In the genomic region with DNA sequence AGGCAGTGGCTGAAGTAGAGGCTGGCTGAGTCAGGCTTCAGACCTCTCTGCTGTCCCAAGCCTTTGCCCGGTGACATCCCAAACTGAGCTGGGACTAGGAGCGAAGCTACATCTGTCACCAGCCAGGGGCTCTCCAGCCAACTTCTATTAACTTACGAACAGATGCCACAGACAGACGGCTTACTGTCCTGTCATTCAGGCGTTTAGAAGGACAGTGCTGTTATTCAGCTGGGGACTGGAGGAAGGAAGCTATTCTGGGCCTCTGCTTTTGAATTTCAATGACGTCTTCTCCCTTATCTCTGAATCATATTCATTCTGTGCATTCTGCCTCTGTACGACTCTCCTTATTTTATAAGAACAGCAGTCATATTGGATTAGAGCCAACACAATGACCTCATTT, we compare ENCODE assay signal across 16 mouse cellular contexts. TPM values are rescaled to one million over a fixed set of nuclear protein-coding genes. Genes with fewer than 3 reads are reported as not detected.
A peak's percentile ranks its signal among the peaks of the same experiment; 100 is the strongest.
DNase-seq lines count a peak whose midpoint lies in the region; ATAC-seq and TF ChIP-seq lines count a peak whose summit lies in the region.
"Had no signal": no experiment of that assay in that cellular context is flagged by ENCODE, and none has a peak within 500 bp of the region (broad histone marks: within the 10 kb centered on the region; RNA-seq: fewer than 3 reads in every experiment).

No protein-coding gene starts in this region.

- peaks cover 6% of the 10 kb centered on the region for H3K4me1 ChIP-seq in intestine, embryonic 16.5 days (ENCODE audit: control insufficient read depth, insufficient read depth, low read length)
- peaks cover 11% of the 10 kb centered on the region; the same call in 1 of the 2 replicates for H3K4me1 ChIP-seq in intestine, postnatal 0 days (replicated peaks; ENCODE audit: control insufficient read depth, insufficient read depth, low read length)
- 0 out of 2 replicates have a peak, but pooled peaks cover 5% of the 10 kb centered on the region for H3K4me1 ChIP-seq in midbrain, postnatal 0 days (ENCODE audit: insufficient read depth, low read length)
- peaks cover 21% of the 10 kb centered on the region for H3K4me1 ChIP-seq in midbrain, embryonic 10.5 days

- DNase-seq in gastrocnemius, postnatal 10 days = peak; percentile 21
- DNase-seq in gastrocnemius, postnatal 14 days = no peak
- peak; percentile 21 for DNase-seq in midbrain, postnatal 0 days (ENCODE audit: low spot score)
- DNase-seq in midbrain, embryonic 10.5 days (ENCODE audit: low spot score) = no peak
- DNase-seq in telencephalon, adult 2 months (ENCODE audit: low read depth, low spot score) = peak; percentile 33
- DNase-seq: cerebellum, adult 18-20 months; gastrocnemius, adult 2 months; kidney, adult 2 months; kidney, postnatal 36 days; lung, postnatal 10 days; thymus, postnatal 25 days had no signal

- peaks cover 3% of the 10 kb centered on the region; the same call in 1 of the 2 replicates for H3K27me3 ChIP-seq in intestine, embryonic 16.5 days (replicated peaks; ENCODE audit: control insufficient read depth, insufficient read depth, low read length)
- H3K27me3 ChIP-seq in intestine, postnatal 0 days (replicated peaks; ENCODE audit: control insufficient read depth, insufficient read depth, low read length) = no peaks in the 10 kb centered on the region
- peaks cover 24% of the 10 kb centered on the region for H3K27me3 ChIP-seq in midbrain, postnatal 0 days (ENCODE audit: insufficient read depth, low read length)
- peaks cover 75% of the 10 kb centered on the region for H3K27me3 ChIP-seq in midbrain, embryonic 10.5 days (ENCODE audit: low read depth, poor library complexity, severe bottlenecking)
- H3K27me3 ChIP-seq: Patski had no signal

- no peak for TF ChIP-seq CTCF in intestine, postnatal 0 days (IDR thresholded peaks at IDR 0.05; ENCODE audit: low read depth)
- TF ChIP-seq CTCF in midbrain, postnatal 0 days (IDR thresholded peaks at IDR 0.05) = no peak

- intact Hi-C loops in gastrocnemius, postnatal 14 days (cut with DNase I; ENCODE audit: low total_unique reads) = no loop called here

- WGBS in intestine, embryonic 16.5 days = 43% methylated on average over 7 of the region's 7 CpGs
- 41% methylated on average over 7 of the region's 7 CpGs for WGBS in intestine, postnatal 0 days
- 38% methylated on average over 7 of the region's 7 CpGs for WGBS in midbrain, postnatal 0 days
- WGBS in midbrain, embryonic 10.5 days = 64% methylated on average over 7 of the region's 7 CpGs

- no peak overlapping the region for H3K4me3 ChIP-seq in intestine, embryonic 16.5 days (ENCODE audit: low read length)
- no peak overlapping the region for H3K4me3 ChIP-seq in intestine, postnatal 0 days (ENCODE audit: low read depth, low read length)
- no peak overlapping the region for H3K4me3 ChIP-seq in midbrain, postnatal 0 days (ENCODE audit: low read depth, low read length)
- H3K4me3 ChIP-seq in midbrain, embryonic 10.5 days = no peak overlapping the region
- H3K4me3 ChIP-seq: gastrocnemius, adult 2 months had no signal

- H3K9ac ChIP-seq in intestine, embryonic 16.5 days (ENCODE audit: low read depth, low read length) = peak overlapping the region; percentile 0; the same call in 1 of the 2 replicates
- H3K9ac ChIP-seq in intestine, postnatal 0 days (ENCODE audit: low read depth, low read length) = no peak overlapping the region
- H3K9ac ChIP-seq in midbrain, postnatal 0 days (replicated peaks; ENCODE audit: low read length, poor library complexity, severe bottlenecking) = no peak overlapping the region

- no peaks in the 10 kb centered on the region for H3K9me3 ChIP-seq in intestine, embryonic 16.5 days (ENCODE audit: control insufficient read depth, low read length)
- no peaks in the 10 kb centered on the region for H3K9me3 ChIP-seq in intestine, postnatal 0 days (ENCODE audit: control insufficient read depth)
- no peaks in the 10 kb centered on the region for H3K9me3 ChIP-seq in midbrain, postnatal 0 days (ENCODE audit: low read length)
- H3K9me3 ChIP-seq in midbrain, embryonic 10.5 days (replicated peaks) = no peaks in the 10 kb centered on the region

- H3K4me2 ChIP-seq in intestine, embryonic 16.5 days (ENCODE audit: low read depth, low read length) = no peak overlapping the region
- H3K4me2 ChIP-seq in intestine, postnatal 0 days (replicated peaks; ENCODE audit: low read depth) = no peak overlapping the region
- no peak overlapping the region for H3K4me2 ChIP-seq in midbrain, postnatal 0 days (ENCODE audit: low read depth, low read length, poor library complexity, severe bottlenecking)
- H3K4me2 ChIP-seq: liver, embryonic 11.5 days had no signal

- H3K27ac ChIP-seq in intestine, embryonic 16.5 days (ENCODE audit: low read length) = no peak overlapping the region
- H3K27ac ChIP-seq in intestine, postnatal 0 days (ENCODE audit: low read depth, low read length) = no peak overlapping the region
- H3K27ac ChIP-seq in midbrain, postnatal 0 days (ENCODE audit: low read depth, low read length) = no peak overlapping the region
- no peak overlapping the region for H3K27ac ChIP-seq in midbrain, embryonic 10.5 days (replicated peaks)
- H3K27ac ChIP-seq: gastrocnemius, adult 2 months had no signal

- no peak for ATAC-seq in intestine, embryonic 16.5 days
- no peak for ATAC-seq in intestine, postnatal 0 days
- ATAC-seq in midbrain, postnatal 0 days (ENCODE audit: low FRiP score) = no peak
- no peak for ATAC-seq in granulocyte monocyte progenitor cell, adult 5-6 weeks (replicated peaks; ENCODE audit: poor library complexity, severe bottlenecking)
- ATAC-seq: Patski had no signal

- H3K36me3 ChIP-seq in intestine, embryonic 16.5 days (ENCODE audit: control insufficient read depth, insufficient read depth, low read length) = no peaks in the 10 kb centered on the region
- H3K36me3 ChIP-seq in intestine, postnatal 0 days (ENCODE audit: control insufficient read depth, insufficient read depth) = no peaks in the 10 kb centered on the region
- H3K36me3 ChIP-seq in midbrain, postnatal 0 days (ENCODE audit: insufficient read depth, low read length) = no peaks in the 10 kb centered on the region
- no peaks in the 10 kb centered on the region for H3K36me3 ChIP-seq in midbrain, embryonic 10.5 days

RNA-seq across cellular contexts. Expression of a gene that starts 1.8 kb away (rescaled TPM):
- 1 to 10 TPM; 2.7 to 2.8 TPM for total RNA-seq in gastrocnemius, postnatal 10 days (2021)
- 1 to 10 TPM; 1.6 to 2.0 TPM for total RNA-seq in gastrocnemius, postnatal 14 days (2021)
- polyA plus RNA-seq in intestine, embryonic 16.5 days (2015; fragmentation: Nextera tagmentation; extraction: Ambion mirVana) = 95.0 and 106 TPM in 2 replicates
- 47.8 and 48.3 TPM in 2 replicates for polyA plus RNA-seq in intestine, postnatal 0 days (2015; fragmentation: Nextera tagmentation; extraction: Ambion mirVana)
- 0.71 and 1.2 TPM in 2 replicates for total RNA-seq in midbrain, postnatal 0 days (2014; rRNA removed)
- 0.77 and 0.94 TPM in 2 replicates for polyA plus RNA-seq in midbrain, postnatal 0 days (2015; fragmentation: Nextera tagmentation; extraction: Ambion mirVana)
- polyA plus RNA-seq in midbrain, embryonic 10.5 days (2016; fragmentation: Nextera tagmentation; extraction: Ambion mirVana) = 2.3 and 2.6 TPM in 2 replicates
- not detected in 2 replicates for total RNA-seq in granulocyte monocyte progenitor cell, adult 5-6 weeks (2014; fragmentation: Nextera tagmentation)
- total RNA-seq in granulocyte monocyte progenitor cell, adult 5-6 weeks (2017) = 0.22 TPM in 1 of 2 replicates, not detected in the other

RNA-seq across cellular contexts. Expression of a gene that starts 16.7 kb away (rescaled TPM):
- total RNA-seq in gastrocnemius, postnatal 10 days (2021) = 1 to 10 TPM; 3.8 to 5.3 TPM
- 1 to 10 TPM; 2.3 to 3.2 TPM for total RNA-seq in gastrocnemius, postnatal 14 days (2021)
- polyA plus RNA-seq in intestine, embryonic 16.5 days (2015; fragmentation: Nextera tagmentation; extraction: Ambion mirVana) = 13.0 and 13.7 TPM in 2 replicates
- polyA plus RNA-seq in intestine, postnatal 0 days (2015; fragmentation: Nextera tagmentation; extraction: Ambion mirVana) = 7.2 and 8.0 TPM in 2 replicates
- total RNA-seq in midbrain, postnatal 0 days (2014; rRNA removed) = 10.5 and 19.5 TPM in 2 replicates
- 10.0 and 10.1 TPM in 2 replicates for polyA plus RNA-seq in midbrain, postnatal 0 days (2015; fragmentation: Nextera tagmentation; extraction: Ambion mirVana)
- 16.7 and 16.9 TPM in 2 replicates for polyA plus RNA-seq in midbrain, embryonic 10.5 days (2016; fragmentation: Nextera tagmentation; extraction: Ambion mirVana)
- total RNA-seq in granulocyte monocyte progenitor cell, adult 5-6 weeks (2014; fragmentation: Nextera tagmentation) = 6.2 and 6.7 TPM in 2 replicates
- 7.0 and 13.9 TPM in 2 replicates for total RNA-seq in granulocyte monocyte progenitor cell, adult 5-6 weeks (2017)

RNA-seq across cellular contexts. Expression of a gene that starts 21.1 kb away (rescaled TPM):
- total RNA-seq in gastrocnemius, postnatal 10 days (2021) = 10 to 100 TPM in 1 of 2 experiments, 1 to 10 TPM in 1; 9.2 to 12.9 TPM
- 1 to 10 TPM; 7.2 to 9.5 TPM for total RNA-seq in gastrocnemius, postnatal 14 days (2021)
- 5.0 and 9.2 TPM in 2 replicates for polyA plus RNA-seq in intestine, embryonic 16.5 days (2015; fragmentation: Nextera tagmentation; extraction: Ambion mirVana)
- polyA plus RNA-seq in intestine, postnatal 0 days (2015; fragmentation: Nextera tagmentation; extraction: Ambion mirVana) = 1.7 and 1.8 TPM in 2 replicates
- total RNA-seq in midbrain, postnatal 0 days (2014; rRNA removed) = 14.4 and 15.5 TPM in 2 replicates
- polyA plus RNA-seq in midbrain, postnatal 0 days (2015; fragmentation: Nextera tagmentation; extraction: Ambion mirVana) = 3.4 and 3.9 TPM in 2 replicates
- 8.4 and 8.8 TPM in 2 replicates for polyA plus RNA-seq in midbrain, embryonic 10.5 days (2016; fragmentation: Nextera tagmentation; extraction: Ambion mirVana)
- total RNA-seq in granulocyte monocyte progenitor cell, adult 5-6 weeks (2014; fragmentation: Nextera tagmentation) = 26.3 and 40.3 TPM in 2 replicates
- total RNA-seq in granulocyte monocyte progenitor cell, adult 5-6 weeks (2017) = 21.9 and 26.1 TPM in 2 replicates

RNA-seq across cellular contexts. Expression of a gene that starts 50.4 kb away (rescaled TPM):
- total RNA-seq in gastrocnemius, postnatal 10 days (2021) = 10 to 100 TPM; 20.9 to 24.1 TPM
- total RNA-seq in gastrocnemius, postnatal 14 days (2021) = 1 to 10 TPM; 6.0 to 8.4 TPM
- polyA plus RNA-seq in intestine, embryonic 16.5 days (2015; fragmentation: Nextera tagmentation; extraction: Ambion mirVana) = 3.4 and 4.0 TPM in 2 replicates
- polyA plus RNA-seq in intestine, postnatal 0 days (2015; fragmentation: Nextera tagmentation; extraction: Ambion mirVana) = 2.5 and 3.2 TPM in 2 replicates
- 2.4 and 2.7 TPM in 2 replicates for total RNA-seq in midbrain, postnatal 0 days (2014; rRNA removed)
- 1.3 and 1.9 TPM in 2 replicates for polyA plus RNA-seq in midbrain, postnatal 0 days (2015; fragmentation: Nextera tagmentation; extraction: Ambion mirVana)
- 1.2 and 1.9 TPM in 2 replicates for polyA plus RNA-seq in midbrain, embryonic 10.5 days (2016; fragmentation: Nextera tagmentation; extraction: Ambion mirVana)
- 77.4 and 94.9 TPM in 2 replicates for total RNA-seq in granulocyte monocyte progenitor cell, adult 5-6 weeks (2014; fragmentation: Nextera tagmentation)
- total RNA-seq in granulocyte monocyte progenitor cell, adult 5-6 weeks (2017) = 61.3 and 96.4 TPM in 2 replicates
- polyA plus RNA-seq: Patski had no signal

RNA-seq across cellular contexts. Expression of a gene that starts 56.4 kb away (rescaled TPM):
- total RNA-seq in gastrocnemius, postnatal 10 days (2021) = 1 to 10 TPM; 1.2 to 2.0 TPM
- 1 to 10 TPM in 1 of 2 experiments, under 1 TPM in 1; 0.80 to 1.4 TPM for total RNA-seq in gastrocnemius, postnatal 14 days (2021)
- polyA plus RNA-seq in intestine, embryonic 16.5 days (2015; fragmentation: Nextera tagmentation; extraction: Ambion mirVana) = 4.1 and 4.3 TPM in 2 replicates
- 1.7 and 2.5 TPM in 2 replicates for polyA plus RNA-seq in intestine, postnatal 0 days (2015; fragmentation: Nextera tagmentation; extraction: Ambion mirVana)
- total RNA-seq in midbrain, postnatal 0 days (2014; rRNA removed) = 0.66 and 0.82 TPM in 2 replicates
- 1.1 and 1.4 TPM in 2 replicates for polyA plus RNA-seq in midbrain, postnatal 0 days (2015; fragmentation: Nextera tagmentation; extraction: Ambion mirVana)
- polyA plus RNA-seq in midbrain, embryonic 10.5 days (2016; fragmentation: Nextera tagmentation; extraction: Ambion mirVana) = 0.09 and 0.17 TPM in 2 replicates
- 6.7 and 8.8 TPM in 2 replicates for total RNA-seq in granulocyte monocyte progenitor cell, adult 5-6 weeks (2014; fragmentation: Nextera tagmentation)
- total RNA-seq in granulocyte monocyte progenitor cell, adult 5-6 weeks (2017) = 2.9 and 3.2 TPM in 2 replicates

Comparison
In these comparisons a context has a peak if more than half of its experiments do, and no peak if none do; other contexts are left out.
1. DNase-seq: peak in gastrocnemius, postnatal 10 days (single experiment), midbrain, postnatal 0 days (single experiment) and telencephalon, adult 2 months (single experiment); none in gastrocnemius, postnatal 14 days (single experiment) and midbrain, embryonic 10.5 days (single experiment).